Mouse (Mus musculus) right cerebral cortex, postnatal 14 days (tissue): Measurements from ENCODE around the gene Trim54.

Experiments
- DNase-seq: peaks from one replicate; pipeline ENCODE4 v3.0.0; 2022

Gene Trim54

GRCm38 (mm10) chr5:31116354-31116753 lies at the start of gene Trim54:
Gene Trim54, plus strand, starts transcription at chr5:31116712.
- DNase-seq = no peak

GRCm38 (mm10) chr5:31069810-31070209 lies 46.7 kb upstream of the Trim54 start:
- DNase-seq = no peak

DNA sequence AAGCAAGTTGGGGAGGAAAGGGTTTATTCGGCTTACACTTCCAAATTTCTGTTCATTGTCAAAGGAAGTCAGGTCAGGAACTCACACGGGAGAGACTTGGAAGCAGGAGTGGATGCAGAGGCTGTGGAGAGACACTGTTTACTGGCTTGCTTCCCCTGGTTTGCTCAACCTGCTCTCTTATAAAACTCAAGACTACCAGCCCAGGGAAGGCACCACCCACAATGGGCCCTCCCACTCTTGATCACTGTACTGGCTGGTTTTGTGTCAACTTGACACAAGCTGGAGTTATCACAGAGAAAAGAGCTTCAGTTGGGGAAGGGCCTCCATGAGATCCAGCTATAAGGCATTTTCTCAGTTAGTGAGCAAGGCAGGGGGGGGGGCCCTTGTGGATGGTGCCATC lies 45.5 kb upstream of the Trim54 start:
- no peak for DNase-seq

DNA sequence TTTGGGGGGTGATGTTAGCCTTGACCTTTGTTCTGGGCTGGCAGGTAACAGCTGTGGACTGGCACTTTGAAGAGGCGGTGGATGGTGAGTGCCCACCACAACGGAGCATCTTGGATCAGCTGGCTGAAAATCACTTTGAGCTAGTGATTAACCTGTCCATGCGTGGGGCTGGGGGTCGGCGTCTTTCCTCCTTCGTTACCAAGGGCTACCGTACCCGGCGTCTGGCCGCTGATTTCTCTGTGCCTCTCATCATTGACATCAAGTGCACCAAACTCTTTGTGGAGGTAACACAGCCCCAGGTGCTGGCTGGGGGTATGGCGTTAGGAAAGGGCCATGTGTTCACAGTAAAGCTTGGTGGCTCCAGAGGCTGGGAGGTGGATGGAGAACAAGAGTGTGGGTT lies 44.7 kb upstream of the Trim54 start:
- no peak for DNase-seq

DNA sequence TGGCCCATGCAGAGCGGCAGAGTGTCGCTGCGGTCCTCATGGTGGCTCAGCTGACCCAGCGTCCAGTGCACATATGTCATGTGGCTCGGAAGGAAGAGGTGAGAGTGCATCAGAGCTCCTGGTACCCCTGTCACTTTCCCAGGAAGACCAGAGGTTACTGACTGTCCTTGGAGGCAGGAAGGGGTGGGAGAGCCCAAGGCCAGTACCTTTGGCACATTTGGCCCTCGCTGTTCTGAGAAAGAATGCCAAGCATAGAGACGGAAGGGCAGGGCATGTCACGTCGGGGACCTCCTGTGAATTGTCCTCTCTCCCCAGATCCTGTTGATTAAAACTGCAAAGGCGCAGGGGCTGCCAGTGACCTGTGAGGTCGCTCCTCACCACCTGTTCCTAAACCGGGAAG lies 43.3 kb upstream of the Trim54 start:
- DNase-seq = no peak

DNA sequence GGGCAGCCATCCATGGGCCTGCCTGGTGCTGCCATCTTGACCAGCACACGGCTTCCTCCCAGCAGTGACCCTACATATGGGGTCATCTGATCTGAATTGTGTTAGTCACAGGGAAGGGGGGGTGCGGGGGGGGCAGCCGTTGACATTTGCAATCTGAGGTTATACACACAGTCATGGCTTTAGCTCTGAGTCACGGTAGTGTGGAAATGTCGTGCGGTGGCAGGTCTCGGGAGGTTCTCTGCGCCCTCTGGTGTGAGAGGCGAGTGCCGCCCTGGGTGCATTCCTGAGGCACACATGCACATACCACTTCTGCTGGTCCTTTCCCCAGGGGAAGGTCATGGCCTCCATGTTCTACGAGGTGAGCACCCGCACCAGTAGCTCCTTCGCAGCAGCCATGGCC lies 40.2 kb upstream of the Trim54 start:
- DNase-seq = no peak

DNA sequence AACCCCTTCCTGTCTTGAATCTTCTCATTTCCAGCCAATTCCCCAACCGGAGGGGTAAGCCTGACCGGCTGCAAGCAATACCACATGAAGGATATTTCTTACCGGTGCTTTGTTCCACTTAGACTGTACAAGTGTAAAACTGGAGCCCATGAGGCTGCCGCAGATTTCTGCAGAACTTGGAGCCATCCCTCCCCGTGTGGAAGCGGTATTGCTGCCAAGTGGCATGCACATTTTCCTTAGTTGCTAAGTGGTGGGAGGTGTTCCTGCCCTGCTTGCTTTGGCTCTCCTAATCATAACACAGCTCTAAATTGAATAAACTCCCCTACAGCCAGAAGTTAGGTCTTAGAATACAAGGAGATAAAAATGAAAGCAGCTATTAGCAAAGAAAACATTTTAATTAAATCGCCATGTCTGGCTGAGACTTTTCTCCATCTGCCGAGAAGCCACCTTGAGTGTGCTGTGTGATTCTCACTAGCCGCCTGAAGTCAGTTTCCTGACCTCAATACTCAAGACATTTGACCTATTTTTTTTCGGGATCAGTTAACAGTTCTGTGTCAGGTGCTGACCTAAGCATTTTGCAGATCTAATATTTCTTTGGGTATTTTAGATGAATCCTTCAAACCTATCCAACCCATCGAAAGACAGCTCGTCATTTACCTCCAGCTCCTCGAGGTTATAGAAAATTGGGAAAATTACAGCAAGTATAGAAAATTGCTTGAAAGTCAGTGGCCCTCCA lies 36.3 kb upstream of the Trim54 start:
- no peak for DNase-seq

DNA sequence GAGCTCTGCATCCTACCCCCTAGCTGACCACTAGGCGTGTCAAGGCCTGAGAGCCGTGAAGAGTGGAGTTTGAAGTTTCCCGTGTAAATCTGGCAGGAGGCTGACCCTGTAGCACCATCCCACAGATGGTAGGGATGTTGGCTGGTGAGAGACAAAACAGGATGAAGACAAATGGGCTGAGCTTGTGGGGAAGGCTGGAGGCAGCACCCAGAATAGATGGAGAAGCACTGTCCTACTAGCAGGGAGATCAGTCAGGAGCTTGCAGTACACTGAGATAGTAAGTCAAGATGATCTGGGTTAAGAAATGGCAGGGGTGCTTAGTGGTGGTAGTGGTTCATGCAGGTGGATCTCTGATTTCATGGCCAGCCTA lies 35.7 kb upstream of the Trim54 start:
- DNase-seq = no peak

- DNase-seq = peak; percentile 59
These were observed 35.1 kb upstream of the Trim54 start for GRCm38 (mm10) chr5:31081386-31081785.

DNA sequence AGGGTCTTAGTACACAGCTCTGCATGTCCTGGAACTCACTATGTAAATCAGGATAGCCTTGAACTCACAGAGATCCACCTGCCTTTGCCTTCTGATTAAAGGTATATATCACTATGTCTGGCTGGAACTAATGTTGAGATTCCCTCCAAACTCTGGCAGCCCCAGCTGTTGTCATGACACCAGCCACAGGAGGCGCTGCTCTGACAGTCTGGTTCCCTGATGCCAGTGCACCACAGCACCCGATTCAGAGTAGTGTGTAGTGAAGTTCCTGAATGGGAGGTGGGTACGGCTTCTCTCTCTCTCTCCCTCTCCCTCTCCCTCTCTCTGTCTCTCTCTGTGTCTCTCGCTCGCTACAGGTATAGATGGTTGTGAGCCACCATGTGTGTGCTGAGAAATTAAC lies 34.2 kb upstream of the Trim54 start:
- DNase-seq = peak; percentile 77

- DNase-seq = no peak
These were observed 33.4 kb upstream of the Trim54 start for GRCm38 (mm10) chr5:31082935-31083625.

DNA sequence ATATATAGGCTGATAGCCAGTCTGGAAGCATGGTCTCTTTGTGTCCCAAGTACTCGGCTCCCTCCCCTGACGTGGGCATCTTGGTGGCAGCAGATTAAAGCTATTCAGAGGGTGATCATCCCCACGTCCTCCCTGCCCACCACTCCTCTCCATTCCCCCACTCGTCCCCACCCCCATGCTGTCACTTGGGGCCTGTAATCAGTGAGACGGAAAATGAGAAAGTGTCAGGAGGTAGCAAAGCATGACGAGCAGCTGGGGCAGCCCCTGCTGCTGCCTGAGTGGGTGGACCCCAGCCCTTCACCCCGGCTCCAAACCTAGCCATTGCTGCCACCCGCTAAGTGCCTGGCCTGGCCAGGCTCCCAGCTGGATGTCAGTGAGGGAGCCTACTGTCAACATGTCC lies 32.6 kb upstream of the Trim54 start:
- DNase-seq = no peak

DNA sequence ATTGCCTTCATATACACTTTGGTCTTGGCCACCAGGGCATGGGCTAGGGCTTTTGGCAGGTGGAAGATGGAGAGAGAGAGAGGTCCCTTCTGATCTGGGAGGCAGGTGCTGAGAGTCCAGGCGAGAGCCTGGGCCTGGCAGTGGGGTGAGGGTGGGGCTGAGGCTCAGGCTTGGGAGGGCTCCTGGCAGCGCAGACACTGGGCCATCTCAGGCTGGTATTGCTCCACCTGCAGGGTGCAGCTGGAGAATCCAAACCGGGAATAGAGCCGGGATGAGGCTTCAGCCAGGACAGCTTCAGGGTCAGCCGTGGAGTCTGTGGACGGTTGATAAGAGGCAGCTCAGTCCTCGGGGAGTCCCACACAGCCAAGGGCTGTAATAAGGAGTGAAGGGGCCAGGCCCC lies 29.9 kb upstream of the Trim54 start:
- DNase-seq = no peak

DNA sequence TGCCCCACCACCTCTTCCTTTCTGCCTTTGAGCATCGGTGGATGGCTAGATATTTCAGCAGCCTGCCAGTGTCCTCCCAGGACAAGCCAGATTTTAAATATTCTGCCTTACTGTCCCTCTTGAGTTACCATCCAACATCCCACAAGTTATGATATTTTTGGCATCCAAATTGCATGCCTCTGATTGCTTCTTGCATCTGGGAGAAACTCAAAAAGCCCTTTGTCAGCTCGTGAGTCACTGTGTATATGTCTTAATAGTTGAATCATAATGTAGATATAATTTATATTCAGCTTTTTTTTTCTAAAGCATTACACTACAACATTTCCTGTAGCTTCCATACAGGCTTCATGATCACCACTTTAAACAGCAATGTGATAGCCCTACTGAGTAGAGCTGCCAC lies 29.4 kb upstream of the Trim54 start:
- DNase-seq = no peak

GRCm38 (mm10) chr5:31092231-31092975 lies 24.1 kb upstream of the Trim54 start:
- DNase-seq = peak; percentile 68

DNA sequence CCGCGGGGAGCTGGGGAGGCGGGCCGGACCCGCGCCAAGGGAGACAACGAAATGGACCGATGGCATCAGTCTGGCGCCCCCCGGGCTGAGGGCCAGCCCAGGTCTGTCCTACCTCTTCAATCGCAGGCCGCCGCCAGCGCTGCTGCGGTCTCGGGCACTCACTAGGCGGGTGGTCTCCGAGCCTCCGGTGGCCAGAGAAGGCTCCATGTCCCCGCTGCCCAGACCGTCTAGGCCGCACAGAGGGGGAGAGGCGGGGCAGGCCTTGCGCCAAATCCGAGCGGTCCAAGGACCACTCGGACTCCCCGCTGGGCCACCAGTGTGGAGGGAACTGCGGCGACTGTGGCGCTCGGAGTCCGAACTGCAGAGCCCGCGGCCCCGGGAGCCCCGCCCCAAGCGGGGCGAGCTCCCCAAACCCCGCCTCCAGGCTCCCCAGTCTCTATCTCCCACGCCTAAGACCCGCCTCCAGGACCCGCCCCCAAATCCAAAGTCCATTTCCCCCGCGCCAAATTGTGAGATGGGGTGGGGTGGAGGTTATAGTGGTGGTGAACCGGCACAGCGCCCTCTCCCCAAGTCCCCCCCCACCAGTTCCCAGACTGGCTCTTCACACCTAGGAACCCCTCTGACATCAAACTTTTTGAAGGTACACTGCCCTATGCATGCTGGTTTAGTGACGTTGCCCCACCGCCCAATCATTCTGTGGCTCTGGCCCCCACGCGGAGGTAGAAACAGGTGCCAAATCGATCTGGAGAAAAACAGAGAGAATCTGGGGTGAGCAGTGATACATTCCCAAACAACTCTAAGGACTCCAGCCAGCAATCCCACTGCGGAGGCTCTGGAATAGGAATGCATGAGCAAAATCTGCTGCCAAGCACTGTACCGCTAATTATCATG lies 23.1 kb upstream of the Trim54 start:
- peak; percentile 55 for DNase-seq

GRCm38 (mm10) chr5:31094100-31094798 lies 22.3 kb upstream of the Trim54 start:
- DNase-seq = no peak

- peak; percentile 59 for DNase-seq
These were observed 21.5 kb upstream of the Trim54 start for GRCm38 (mm10) chr5:31094799-31095691.

DNA sequence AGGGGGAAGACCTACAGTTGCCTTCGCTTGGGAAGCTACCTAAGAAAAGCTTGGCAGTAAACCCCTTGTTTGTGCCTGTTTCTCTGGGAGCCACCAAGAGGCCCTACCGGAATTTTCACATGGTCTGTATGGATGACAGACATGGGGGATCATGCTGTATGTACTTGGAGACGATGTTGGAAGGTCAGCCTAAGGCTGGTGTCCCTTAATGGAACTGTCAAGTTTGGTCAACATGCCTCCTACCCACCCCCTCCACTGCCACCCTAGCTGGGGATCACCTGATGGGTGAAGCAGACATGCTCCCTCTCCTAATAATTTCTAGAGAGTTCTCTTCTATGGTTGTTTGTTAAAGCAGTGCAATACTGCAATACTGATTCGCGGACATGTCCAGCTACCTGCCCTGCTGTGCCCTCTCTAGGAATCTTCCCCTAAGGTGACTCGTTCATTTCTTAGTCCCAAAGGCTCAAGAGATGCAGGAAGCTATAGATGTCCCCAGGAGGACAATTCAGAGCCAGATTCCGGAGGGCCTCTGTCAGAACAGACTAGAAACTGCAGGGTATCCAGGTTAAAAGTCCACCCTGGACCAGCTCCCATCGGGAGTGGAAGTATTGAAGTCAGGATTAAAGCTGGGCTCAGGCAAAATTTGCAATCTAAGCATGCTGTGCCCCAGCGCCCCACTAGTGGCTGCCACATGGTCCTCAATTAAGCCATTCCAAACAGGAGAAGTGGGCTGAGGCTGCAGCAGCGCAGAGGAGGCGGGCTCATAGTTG lies 20.6 kb upstream of the Trim54 start:
- no peak for DNase-seq

DNA sequence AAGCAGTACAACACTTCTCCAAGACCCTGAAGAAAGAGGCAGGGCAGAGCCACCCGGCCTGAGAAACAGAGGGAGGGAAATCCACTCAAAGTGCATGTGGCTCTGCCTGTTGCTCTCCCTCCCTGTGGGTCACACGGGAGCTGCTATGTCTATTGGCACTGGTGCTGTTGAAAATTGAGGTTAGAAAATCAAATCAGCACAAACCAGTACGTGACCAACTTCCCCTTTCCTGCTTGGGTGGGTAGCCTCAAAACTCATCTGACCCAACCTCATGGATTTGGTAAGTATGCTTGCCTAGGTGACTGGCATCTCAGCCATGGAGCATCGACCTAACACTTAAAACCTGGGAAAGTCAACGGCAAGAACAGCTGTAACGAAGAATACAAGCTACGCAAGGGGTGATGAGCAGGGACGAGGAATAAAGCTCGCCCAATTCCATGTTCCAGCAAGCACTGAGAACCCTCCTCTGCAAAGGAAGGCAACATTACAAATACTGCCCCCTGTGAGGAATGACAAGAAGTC lies 10.6 kb upstream of the Trim54 start, which contains the start of gene Dnajc5g:
TSS of gene Dnajc5g (plus strand) at position 472 of the 522 bp plus-strand sequence.
- DNase-seq = no peak
